Mouse (Mus musculus): Measurements from ENCODE around the gene Chic2. TPM values are rescaled to one million over a fixed set of nuclear protein-coding genes. Genes with fewer than 3 reads are reported as not detected.

The Chic2 gene
- polyA plus RNA-seq (2011; ENCODE audit: insufficient read length, low read depth, missing spikeins) = 24.9 and 29.4 TPM in 2 replicates

GRCm38 (mm10) chr5:75044310-75044904 is at the start of gene Chic2:
TSS of gene Chic2 (minus strand) at chr5:75044774.
- Histone ChIP-seq H3K4me1 (ENCODE audit: control insufficient read depth, insufficient read depth, low read length) (peaks cover 7% of the 10 kb centered on the region), H3K27ac (ENCODE audit: insufficient read depth, low read length) (peak within 1 kb of the TSS; percentile 83), H3K4me3 (ENCODE audit: insufficient read depth, low read length) (peak within 1 kb of the TSS; percentile 96)
- TF ChIP-seq CTCF (IDR thresholded peaks at IDR 0.05; ENCODE audit: borderline replicate concordance, insufficient read depth, low read length) = no peak
- TF ChIP-seq POLR2A (IDR thresholded peaks at IDR 0.05; ENCODE audit: low read depth, low read length) = peak; percentile 56; the same call in 1 of the 2 replicates

- H3K27ac ChIP-seq (ENCODE audit: insufficient read depth, low read length) = no peak overlapping the region
- no peak for TF ChIP-seq CTCF (IDR thresholded peaks at IDR 0.05; ENCODE audit: borderline replicate concordance, insufficient read depth, low read length)
These were observed 41.3 kb upstream of the Chic2 start for GRCm38 (mm10) chr5:75085906-75086305.

GRCm38 (mm10) chr5:75085521-75085875 is 40.9 kb upstream of the Chic2 start:
- no peaks in the 10 kb centered on the region for H3K4me1 ChIP-seq (ENCODE audit: control insufficient read depth, insufficient read depth, low read length)
- H3K4me3 ChIP-seq (ENCODE audit: insufficient read depth, low read length) = no peak overlapping the region
- no peak for TF ChIP-seq CTCF (IDR thresholded peaks at IDR 0.05; ENCODE audit: borderline replicate concordance, insufficient read depth, low read length)
- TF ChIP-seq POLR2A (IDR thresholded peaks at IDR 0.05; ENCODE audit: low read depth, low read length) = no peak
- no peak overlapping the region for H3K27ac ChIP-seq (ENCODE audit: insufficient read depth, low read length)

More at GRCm38 (mm10) chr5:75085906-75086305, 41.3 kb upstream of the Chic2 start:
- H3K4me1 ChIP-seq (ENCODE audit: control insufficient read depth, insufficient read depth, low read length) = no peaks in the 10 kb centered on the region
- H3K4me3 ChIP-seq (ENCODE audit: insufficient read depth, low read length) = no peak overlapping the region

GRCm38 (mm10) chr5:75084871-75085520 is 40.4 kb upstream of the Chic2 start:
- Histone ChIP-seq H3K4me3 (ENCODE audit: insufficient read depth, low read length) (no peak overlapping the region), H3K4me1 (ENCODE audit: control insufficient read depth, insufficient read depth, low read length) (no peaks in the 10 kb centered on the region), H3K27ac (ENCODE audit: insufficient read depth, low read length) (no peak overlapping the region)
- TF ChIP-seq CTCF (IDR thresholded peaks at IDR 0.05; ENCODE audit: borderline replicate concordance, insufficient read depth, low read length) = no peak
- TF ChIP-seq POLR2A (IDR thresholded peaks at IDR 0.05; ENCODE audit: low read depth, low read length) = no peak

- Histone ChIP-seq H3K4me3 (ENCODE audit: insufficient read depth, low read length) (no peak overlapping the region), H3K4me1 (ENCODE audit: control insufficient read depth, insufficient read depth, low read length) (no peaks in the 10 kb centered on the region), H3K27ac (ENCODE audit: insufficient read depth, low read length) (no peak overlapping the region)
- TF ChIP-seq POLR2A (IDR thresholded peaks at IDR 0.05; ENCODE audit: low read depth, low read length) (no peak), CTCF (IDR thresholded peaks at IDR 0.05; ENCODE audit: borderline replicate concordance, insufficient read depth, low read length) (no peak)
These were observed 39.9 kb upstream of the Chic2 start for GRCm38 (mm10) chr5:75084393-75084870.

- TF ChIP-seq POLR2A (IDR thresholded peaks at IDR 0.05; ENCODE audit: low read depth, low read length) (no peak), CTCF (IDR thresholded peaks at IDR 0.05; ENCODE audit: borderline replicate concordance, insufficient read depth, low read length) (no peak)
- no peak overlapping the region for H3K4me3 ChIP-seq (ENCODE audit: insufficient read depth, low read length)
- H3K4me1 ChIP-seq (ENCODE audit: control insufficient read depth, insufficient read depth, low read length) = no peaks in the 10 kb centered on the region
- H3K27ac ChIP-seq (ENCODE audit: insufficient read depth, low read length) = no peak overlapping the region
These were observed 39.2 kb upstream of the Chic2 start for GRCm38 (mm10) chr5:75083591-75084392.

- no peak overlapping the region for H3K4me3 ChIP-seq (ENCODE audit: insufficient read depth, low read length)
- TF ChIP-seq POLR2A (IDR thresholded peaks at IDR 0.05; ENCODE audit: low read depth, low read length) = no peak
- TF ChIP-seq CTCF (IDR thresholded peaks at IDR 0.05; ENCODE audit: borderline replicate concordance, insufficient read depth, low read length) = no peak
- H3K4me1 ChIP-seq (ENCODE audit: control insufficient read depth, insufficient read depth, low read length) = no peaks in the 10 kb centered on the region
- no peak overlapping the region for H3K27ac ChIP-seq (ENCODE audit: insufficient read depth, low read length)
These were observed 38.5 kb upstream of the Chic2 start for GRCm38 (mm10) chr5:75083061-75083460.

- no peak for TF ChIP-seq CTCF (IDR thresholded peaks at IDR 0.05; ENCODE audit: borderline replicate concordance, insufficient read depth, low read length)
- TF ChIP-seq POLR2A (IDR thresholded peaks at IDR 0.05; ENCODE audit: low read depth, low read length) = no peak
These were observed 37.9 kb upstream of the Chic2 start for GRCm38 (mm10) chr5:75082439-75082838.

GRCm38 (mm10) chr5:75079564-75079963 is 35.0 kb upstream of the Chic2 start:
- no peaks in the 10 kb centered on the region for H3K4me1 ChIP-seq (ENCODE audit: control insufficient read depth, insufficient read depth, low read length)
- no peak overlapping the region for H3K27ac ChIP-seq (ENCODE audit: insufficient read depth, low read length)
- TF ChIP-seq CTCF (IDR thresholded peaks at IDR 0.05; ENCODE audit: borderline replicate concordance, insufficient read depth, low read length) (no peak), POLR2A (IDR thresholded peaks at IDR 0.05; ENCODE audit: low read depth, low read length) (no peak)
- no peak overlapping the region for H3K4me3 ChIP-seq (ENCODE audit: insufficient read depth, low read length)

More at GRCm38 (mm10) chr5:75082439-75082838, 37.9 kb upstream of the Chic2 start:
- H3K27ac ChIP-seq (ENCODE audit: insufficient read depth, low read length) = no peak overlapping the region
- no peak overlapping the region for H3K4me3 ChIP-seq (ENCODE audit: insufficient read depth, low read length)
- H3K4me1 ChIP-seq (ENCODE audit: control insufficient read depth, insufficient read depth, low read length) = no peaks in the 10 kb centered on the region

- no peaks in the 10 kb centered on the region for H3K4me1 ChIP-seq (ENCODE audit: control insufficient read depth, insufficient read depth, low read length)
- H3K4me3 ChIP-seq (ENCODE audit: insufficient read depth, low read length) = no peak overlapping the region
- TF ChIP-seq POLR2A (IDR thresholded peaks at IDR 0.05; ENCODE audit: low read depth, low read length) (no peak), CTCF (IDR thresholded peaks at IDR 0.05; ENCODE audit: borderline replicate concordance, insufficient read depth, low read length) (no peak)
- no peak overlapping the region for H3K27ac ChIP-seq (ENCODE audit: insufficient read depth, low read length)
These were observed 32.4 kb upstream of the Chic2 start for GRCm38 (mm10) chr5:75077051-75077380.

All from embryonic fibroblast, embryonic 13.5 days (primary cell).